Mouse (Mus musculus) hindbrain, embryonic 13.5 days (tissue): ENCODE results near the gene Nlrc3. TPM values are rescaled to one million over a fixed set of nuclear protein-coding genes. Genes with fewer than 3 reads are reported as not detected.
"Not testable (repeated sequence)": the region's sequence is repeated elsewhere in the genome, so short reads cannot be mapped to it uniquely, and the experiment has no call there.

ENCODE experiments used
- ATAC-seq: fragments of 200-750 bp; cut with Nextera tagmentation; 2 replicates; pipeline ENCODE4 v1.8.0; 2017; ENCODE audit warnings: moderate TSS enrichment; ENCODE audit not compliant: low FRiP score
- H3K27ac ChIP-seq: fragments of 300-500 bp; sonication (generic); 2 replicates; pipeline ENCODE4 v1.5.1; 2015; ENCODE audit warnings: inconsistent platforms, mild to moderate bottlenecking, moderate library complexity
- H3K27me3 ChIP-seq: fragments of 300-500 bp; sonication (generic); 2 replicates; pipeline ENCODE4 v1.6.1; 2015; ENCODE audit warnings: mild to moderate bottlenecking, inconsistent platforms
- H3K36me3 ChIP-seq: fragments of 300-500 bp; sonication (generic); 2 replicates; pipeline ENCODE4 v1.6.1; 2015; ENCODE audit warnings: mild to moderate bottlenecking, inconsistent platforms
- H3K4me1 ChIP-seq: fragments of 300-500 bp; sonication (generic); replicated peaks from 2 replicates; pipeline ENCODE4 v1.6.1; 2015; ENCODE audit warnings: inconsistent platforms
- H3K4me2 ChIP-seq: fragments of 300-500 bp; sonication (generic); 2 replicates; pipeline ENCODE4 v1.6.1; 2015; ENCODE audit warnings: inconsistent platforms, mild to moderate bottlenecking, moderate library complexity
- H3K4me3 ChIP-seq: fragments of 300-500 bp; sonication (generic); 2 replicates; pipeline ENCODE4 v1.5.1; 2015; ENCODE audit warnings: mild to moderate bottlenecking, inconsistent platforms
- H3K9ac ChIP-seq: fragments of 300-500 bp; sonication (generic); 2 replicates; pipeline ENCODE4 v1.6.1; 2015; ENCODE audit warnings: mild to moderate bottlenecking, inconsistent platforms
- H3K9me3 ChIP-seq: fragments of 300-500 bp; sonication (generic); 2 replicates; pipeline ENCODE4 v1.6.1; 2016; ENCODE audit warnings: inconsistent platforms
- WGBS: fragments of 180-500 bp; shearing (Covaris S2); methylation state at CpG from one replicate; pipeline ENCODE4 v1.1.7; 2015; 5-methylcytosine and 5-hydroxymethylcytosine counted together
- polyA plus RNA-seq: library from polyadenylated mRNA; unstranded; fragments of >200 nt; fragmentation: Nextera tagmentation; extraction: Ambion mirVana; gene quantifications from 2 replicates; pipeline ENCODE4 v1.2.1, GENCODE M21; 2015

Nlrc3 gene
- polyA plus RNA-seq, 1 experiment from 2014 or later: 0.74 TPM

- 92% methylated on average over 7 of the region's 7 CpGs for WGBS
- no peak for ATAC-seq
Observed at GRCm38 (mm10) chr16:3975658-3976057, 774 bp downstream of the Nlrc3 start.

GRCm38 (mm10) chr16:3974456-3974855, 2.0 kb downstream of the Nlrc3 start:
- ATAC-seq, H3K4me3 ChIP-seq, H3K9me3 ChIP-seq, H3K27ac ChIP-seq, H3K4me2 ChIP-seq, H3K9ac ChIP-seq, H3K4me1 ChIP-seq, H3K27me3 ChIP-seq: not testable (repeated sequence)
- WGBS: 92% methylated on average over 19 of the region's 19 CpGs
- H3K36me3 ChIP-seq: peaks cover 25% of the 10 kb centered on the region

More at GRCm38 (mm10) chr16:3975658-3976057, 774 bp downstream of the Nlrc3 start:
- H3K4me2 ChIP-seq: no peak overlapping the region
- no peaks in the 10 kb centered on the region for H3K27me3 ChIP-seq
- H3K27ac ChIP-seq: no peak overlapping the region
- H3K9me3 ChIP-seq: no peaks in the 10 kb centered on the region
- peaks cover 37% of the 10 kb centered on the region for H3K36me3 ChIP-seq
- no peak overlapping the region for H3K9ac ChIP-seq
- no peak overlapping the region for H3K4me3 ChIP-seq
- H3K4me1 ChIP-seq: no peaks in the 10 kb centered on the region; the same call in 1 of the 2 replicates

GRCm38 (mm10) chr16:3965534-3965933, 10.9 kb downstream of the Nlrc3 start:
- WGBS: 86% methylated on average over 3 of the region's 3 CpGs
- H3K27me3 ChIP-seq: no peaks in the 10 kb centered on the region
- H3K4me2 ChIP-seq: no peak overlapping the region
- H3K4me1 ChIP-seq: no peaks in the 10 kb centered on the region
- no peaks in the 10 kb centered on the region for H3K9me3 ChIP-seq
- H3K4me3 ChIP-seq: no peak overlapping the region
- no peak overlapping the region for H3K9ac ChIP-seq
- no peak for ATAC-seq
- no peaks in the 10 kb centered on the region for H3K36me3 ChIP-seq
- H3K27ac ChIP-seq: no peak overlapping the region

DNA sequence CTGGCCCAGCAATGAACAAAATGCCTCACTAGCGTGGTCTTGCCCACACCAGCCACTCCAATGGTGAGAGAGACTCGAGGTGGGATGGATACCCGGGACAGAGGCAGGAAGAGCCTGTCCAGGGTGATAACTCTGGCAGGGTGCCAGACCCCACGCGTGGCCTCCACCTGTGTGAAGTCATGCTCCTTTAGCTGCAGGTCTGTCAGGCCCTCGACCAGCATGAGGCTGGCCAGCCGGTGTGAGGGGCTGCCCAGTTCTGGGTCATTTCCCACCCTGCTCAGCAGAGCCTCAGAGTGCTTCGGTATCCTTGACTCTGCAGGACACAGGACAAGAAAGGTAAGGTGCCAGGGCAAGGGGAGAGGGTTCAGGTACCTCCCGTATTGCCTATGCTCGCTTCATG, 11.4 kb downstream of the Nlrc3 start:
- no peak overlapping the region for H3K9ac ChIP-seq
- no peak overlapping the region for H3K4me3 ChIP-seq
- H3K9me3 ChIP-seq: no peaks in the 10 kb centered on the region
- no peaks in the 10 kb centered on the region for H3K4me1 ChIP-seq
- H3K36me3 ChIP-seq: no peaks in the 10 kb centered on the region
- no peak overlapping the region for H3K4me2 ChIP-seq
- ATAC-seq: no peak
- WGBS: 90% methylated on average over 10 of the region's 10 CpGs
- no peak overlapping the region for H3K27ac ChIP-seq
- no peaks in the 10 kb centered on the region for H3K27me3 ChIP-seq

- Histone ChIP-seq H3K4me2 (no peak overlapping the region), H3K4me1 (no peaks in the 10 kb centered on the region), H3K36me3 (no peaks in the 10 kb centered on the region), H3K27ac (no peak overlapping the region), H3K9me3 (no peaks in the 10 kb centered on the region), H3K27me3 (no peaks in the 10 kb centered on the region), H3K4me3 (no peak overlapping the region), H3K9ac (no peak overlapping the region)
- 81% methylated on average over 2 of the region's 2 CpGs for WGBS
- ATAC-seq: no peak
Observed at GRCm38 (mm10) chr16:3959261-3959660, 17.2 kb downstream of the Nlrc3 start.

DNA sequence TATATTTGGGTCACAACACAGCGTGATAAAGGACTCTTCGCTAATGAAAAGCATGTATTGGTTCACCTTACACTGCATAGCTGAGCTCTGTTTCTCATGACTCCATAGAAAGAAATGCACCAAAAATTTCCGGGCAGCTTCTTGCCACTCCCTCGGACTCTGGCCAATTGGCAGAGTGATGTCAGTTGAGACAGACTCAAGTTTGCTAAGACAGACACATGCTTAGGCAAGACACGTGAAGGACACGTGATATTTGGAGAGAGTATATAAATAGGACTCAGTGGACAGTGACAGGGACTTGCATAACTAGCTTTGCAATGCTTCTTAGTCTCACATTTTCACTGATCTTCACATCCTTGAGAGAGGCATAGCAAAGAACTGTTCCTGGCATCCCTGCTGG, 20.1 kb downstream of the Nlrc3 start:
- ATAC-seq: no peak
- no peaks in the 10 kb centered on the region for H3K9me3 ChIP-seq
- H3K4me3 ChIP-seq: no peak overlapping the region
- no peaks in the 10 kb centered on the region for H3K27me3 ChIP-seq
- H3K36me3 ChIP-seq: no peaks in the 10 kb centered on the region
- H3K4me2 ChIP-seq: no peak overlapping the region
- H3K4me1 ChIP-seq: no peaks in the 10 kb centered on the region
- no peak overlapping the region for H3K27ac ChIP-seq
- H3K9ac ChIP-seq: no peak overlapping the region
- WGBS: 83% methylated on average over 6 of the region's 6 CpGs

DNA sequence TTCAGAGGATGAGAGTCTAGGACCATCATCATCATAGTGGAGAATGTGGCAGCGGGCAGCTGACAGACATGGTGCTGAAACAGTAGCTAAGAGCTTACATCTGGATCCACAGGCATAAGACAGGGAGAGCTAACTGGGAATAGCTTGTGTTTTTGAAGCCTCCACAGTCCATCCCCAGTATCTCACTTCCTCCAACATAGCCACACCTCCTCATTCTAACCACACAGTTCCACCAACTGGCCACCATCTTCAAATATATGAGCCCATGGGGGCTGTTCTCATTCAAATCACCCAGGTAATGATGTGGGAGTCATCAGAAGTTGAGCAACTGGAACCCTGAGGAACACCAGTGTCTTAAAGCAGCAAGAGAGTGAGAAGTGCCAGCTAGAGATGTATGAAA, 25.3 kb downstream of the Nlrc3 start:
- 92% methylated on average over 1 of the region's 1 CpGs for WGBS
- no peak for ATAC-seq
- no peaks in the 10 kb centered on the region for H3K9me3 ChIP-seq
- H3K4me1 ChIP-seq: no peaks in the 10 kb centered on the region
- 0 out of 2 replicates have a peak, but pooled peaks cover 5% of the 10 kb centered on the region for H3K36me3 ChIP-seq
- no peaks in the 10 kb centered on the region for H3K27me3 ChIP-seq
- H3K4me2 ChIP-seq: no peak overlapping the region
- no peak overlapping the region for H3K4me3 ChIP-seq
- H3K9ac ChIP-seq: no peak overlapping the region
- no peak overlapping the region for H3K27ac ChIP-seq

DNA sequence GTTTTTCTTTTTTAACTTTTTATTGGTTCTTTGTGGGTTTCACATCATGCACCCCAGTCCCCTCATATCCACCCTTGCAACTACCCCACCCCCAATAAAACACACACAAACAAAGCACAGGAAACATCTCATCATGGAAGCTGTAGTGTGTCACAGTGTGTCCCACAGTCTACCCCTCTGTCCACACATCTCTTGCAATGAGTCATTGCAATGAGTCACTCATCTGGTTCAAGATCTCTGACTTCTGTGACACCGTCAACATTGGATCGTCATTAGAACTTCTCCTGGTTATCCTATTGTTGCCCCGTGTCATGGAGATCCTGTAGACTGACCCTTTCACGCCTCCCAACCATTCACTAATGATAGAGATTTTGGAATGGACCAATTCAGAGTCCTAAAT, 41.7 kb downstream of the Nlrc3 start:
- no peak overlapping the region for H3K27ac ChIP-seq
- no peak overlapping the region for H3K4me3 ChIP-seq
- H3K4me2 ChIP-seq: no peak overlapping the region
- no peaks in the 10 kb centered on the region for H3K4me1 ChIP-seq
- H3K36me3 ChIP-seq: peaks cover 89% of the 10 kb centered on the region
- 93% methylated on average over 4 of the region's 4 CpGs for WGBS
- no peak for ATAC-seq
- H3K9me3 ChIP-seq: no peaks in the 10 kb centered on the region
- H3K9ac ChIP-seq: no peak overlapping the region
- no peaks in the 10 kb centered on the region for H3K27me3 ChIP-seq

DNA sequence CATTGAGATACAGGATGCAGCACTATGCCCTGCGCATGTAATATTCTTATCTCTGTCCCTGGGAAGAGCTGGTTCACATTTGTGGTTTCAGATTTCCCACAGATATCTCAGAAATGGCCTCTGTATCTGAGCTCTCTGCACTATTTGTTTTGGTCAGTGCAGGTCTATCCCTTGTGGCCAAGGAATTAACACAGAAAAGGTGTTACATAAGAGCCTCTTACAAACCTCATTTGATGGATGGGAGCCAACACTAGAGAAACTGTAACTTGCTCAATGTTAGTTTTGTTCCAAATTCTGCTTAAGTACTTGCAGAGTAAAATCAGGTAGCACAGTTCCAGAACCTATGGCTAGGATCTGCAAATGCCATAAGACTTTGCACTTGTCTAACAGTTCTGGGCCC, 42.3 kb downstream of the Nlrc3 start:
- WGBS: 100% methylated on average over 1 of the region's 1 CpGs
- Histone ChIP-seq H3K27me3 (no peaks in the 10 kb centered on the region), H3K27ac (no peak overlapping the region), H3K4me2 (no peak overlapping the region), H3K4me3 (no peak overlapping the region), H3K4me1 (no peaks in the 10 kb centered on the region), H3K9ac (no peak overlapping the region), H3K9me3 (no peaks in the 10 kb centered on the region), H3K36me3 (peaks cover 91% of the 10 kb centered on the region)
- ATAC-seq: no peak

DNA sequence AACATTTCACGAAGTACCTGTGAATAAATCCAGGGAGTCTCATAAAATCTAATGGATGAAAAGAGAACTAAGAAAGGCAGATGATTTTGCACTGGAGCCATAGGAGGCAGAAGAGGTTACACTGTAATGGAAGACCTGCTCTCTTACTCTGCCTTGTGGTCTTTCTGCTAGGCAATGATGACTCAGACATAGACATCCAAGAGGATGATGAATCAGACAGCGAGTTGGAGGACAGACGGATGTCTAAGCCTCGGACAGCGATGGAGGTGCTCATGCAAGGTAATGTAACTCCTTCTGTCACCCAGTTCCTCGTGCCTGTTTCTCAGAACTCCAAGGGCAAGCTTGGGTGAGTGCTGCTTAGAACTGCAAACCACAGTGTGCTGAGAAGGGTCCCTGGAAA, 42.9 kb downstream of the Nlrc3 start:
- no peak overlapping the region for H3K4me3 ChIP-seq
- no peaks in the 10 kb centered on the region for H3K27me3 ChIP-seq
- ATAC-seq: no peak
- WGBS: 95% methylated on average over 6 of the region's 6 CpGs
- no peaks in the 10 kb centered on the region for H3K4me1 ChIP-seq
- peaks cover 89% of the 10 kb centered on the region for H3K36me3 ChIP-seq
- H3K9ac ChIP-seq: no peak overlapping the region
- no peaks in the 10 kb centered on the region for H3K9me3 ChIP-seq
- no peak overlapping the region for H3K4me2 ChIP-seq
- no peak overlapping the region for H3K27ac ChIP-seq

DNA sequence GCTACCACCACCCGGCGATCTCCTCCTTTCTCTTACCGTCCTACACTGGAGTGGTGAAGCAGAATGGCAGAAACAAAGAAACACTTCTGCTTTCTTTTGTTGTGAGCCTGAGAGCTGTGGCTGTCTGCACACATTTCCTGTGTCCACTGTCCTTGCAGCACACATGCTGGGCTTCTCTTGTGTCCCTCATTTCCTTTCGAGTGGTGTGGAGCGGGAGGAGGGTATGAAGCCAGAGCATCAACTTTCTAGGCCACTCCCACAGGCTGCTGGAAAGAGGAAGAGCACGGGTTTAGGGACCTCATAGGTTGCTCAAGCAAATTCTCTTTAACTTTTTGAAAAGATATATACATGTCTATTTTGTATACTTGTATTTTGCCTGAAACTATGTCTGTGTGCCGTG, 47.3 kb downstream of the Nlrc3 start:
- Histone ChIP-seq H3K27me3 (no peaks in the 10 kb centered on the region), H3K9me3 (no peaks in the 10 kb centered on the region), H3K4me1 (no peaks in the 10 kb centered on the region), H3K27ac (no peak overlapping the region), H3K9ac (no peak overlapping the region), H3K4me3 (no peak overlapping the region), H3K36me3 (peaks cover 82% of the 10 kb centered on the region), H3K4me2 (no peak overlapping the region)
- ATAC-seq: no peak
- WGBS: 81% methylated on average over 7 of the region's 7 CpGs

- no peak for ATAC-seq
- no peak overlapping the region for H3K4me3 ChIP-seq
- no peaks in the 10 kb centered on the region for H3K27me3 ChIP-seq
- H3K27ac ChIP-seq: no peak overlapping the region
- no peak overlapping the region for H3K4me2 ChIP-seq
- no peaks in the 10 kb centered on the region for H3K9me3 ChIP-seq
- H3K36me3 ChIP-seq: peaks cover 82% of the 10 kb centered on the region
- 69% methylated on average over 1 of the region's 1 CpGs for WGBS
- no peak overlapping the region for H3K9ac ChIP-seq
- H3K4me1 ChIP-seq: no peaks in the 10 kb centered on the region
Observed at GRCm38 (mm10) chr16:3928582-3928981, 47.9 kb downstream of the Nlrc3 start.

DNA sequence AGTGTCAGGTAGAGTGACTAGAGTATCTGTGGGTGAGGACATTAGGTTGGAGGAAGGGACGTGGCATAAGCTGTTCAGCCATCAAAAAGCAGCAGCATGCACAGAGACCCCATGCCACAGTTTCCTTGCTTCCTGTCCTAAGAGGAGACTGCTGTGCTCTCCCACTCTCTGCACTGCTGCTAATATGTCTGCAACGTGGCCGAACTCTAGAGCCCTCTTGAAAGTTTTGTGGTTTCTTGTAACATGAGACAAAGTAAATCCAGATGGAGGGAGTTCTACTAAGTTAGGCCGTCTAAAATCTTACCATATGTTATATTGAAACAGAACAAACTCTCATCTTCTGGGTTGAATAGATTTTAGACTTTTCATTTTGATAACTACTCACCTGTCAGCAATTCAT, 52.5 kb downstream of the Nlrc3 start:
- WGBS: 78% methylated on average over 4 of the region's 4 CpGs
- no peak for ATAC-seq
- Histone ChIP-seq H3K36me3 (peaks cover 86% of the 10 kb centered on the region), H3K27ac (no peak overlapping the region), H3K4me1 (no peaks in the 10 kb centered on the region), H3K4me3 (no peak overlapping the region), H3K4me2 (no peak overlapping the region), H3K27me3 (no peaks in the 10 kb centered on the region), H3K9ac (no peak overlapping the region), H3K9me3 (no peaks in the 10 kb centered on the region)

GRCm38 (mm10) chr16:3923515-3923914, 52.9 kb downstream of the Nlrc3 start:
- Histone ChIP-seq H3K27me3 (no peaks in the 10 kb centered on the region), H3K36me3 (peaks cover 88% of the 10 kb centered on the region), H3K4me1 (no peaks in the 10 kb centered on the region), H3K9me3 (no peaks in the 10 kb centered on the region), H3K4me3 (no peak overlapping the region), H3K4me2 (no peak overlapping the region), H3K27ac (no peak overlapping the region), H3K9ac (no peak overlapping the region)
- 94% methylated on average over 3 of the region's 3 CpGs for WGBS
- ATAC-seq: no peak
